Mouse (Mus musculus) stomach, postnatal 0 days (tissue): Measurements from ENCODE around the gene Rnf148.

Source experiments
- CTCF ChIP-seq: IDR thresholded peaks from 2 replicates; pipeline ENCODE4 v1.5.1; 2016; ENCODE audit warnings: antibody characterized with exemption, low read depth, mild to moderate bottlenecking, moderate library complexity
- EP300 ChIP-seq: optimal IDR thresholded peaks from 2 replicates; pipeline ENCODE3; 2016; ENCODE audit warnings: antibody characterized with exemption

DNA sequence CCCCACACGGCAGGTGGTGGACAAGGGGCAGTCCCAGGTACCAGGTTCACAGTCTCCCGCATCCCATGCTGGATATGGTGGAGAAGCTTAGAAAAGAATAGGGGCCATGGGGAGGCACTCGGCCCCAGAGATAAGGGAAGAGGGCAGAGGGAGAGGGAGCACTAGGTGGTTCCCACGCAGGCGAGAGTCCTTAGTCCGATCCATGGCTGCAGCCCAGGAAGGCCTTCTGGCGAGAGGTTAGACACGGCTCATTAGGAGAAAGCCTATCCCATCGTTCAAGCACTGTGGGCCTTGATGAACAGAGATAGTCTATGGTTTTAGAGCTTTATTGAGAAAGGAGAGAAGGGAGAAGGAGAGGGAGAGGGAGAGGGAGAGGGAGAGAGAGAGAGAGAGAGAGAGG, 20.9 kb downstream of the Rnf148 start:
- TF ChIP-seq CTCF (no peak), EP300 (no peak)
